Mouse (Mus musculus) CH12.LX (cell line): ENCODE measurements around the gene St6galnac6.

Experiments
- CTCF ChIP-seq, 2 experiments: IDR thresholded peaks in 1 of 2; conservative IDR thresholded peaks in 1 of 2; 2 replicates each; pipeline ENCODE4 v1.5.1; 2011 to 2012; ENCODE audit warnings: low read depth in 2 of 2, low read length in 2 of 2, improper control_type of control experiment in 1 of 2, inconsistent platforms in 1 of 2, mild to moderate bottlenecking in 1 of 2, moderate library complexity in 1 of 2
- HCFC1 ChIP-seq: IDR thresholded peaks from 2 replicates; pipeline ENCODE4 v1.6.1; 2012; ENCODE audit warnings: low read depth, mild to moderate bottlenecking, inconsistent platforms, low read length, improper control_type of control experiment
- POLR2A ChIP-seq: IDR thresholded peaks from 2 replicates; pipeline ENCODE4 v1.6.1; 2011; ENCODE audit warnings: low read depth, mild to moderate bottlenecking, improper control_type of control experiment, low read length
- TCF12 ChIP-seq: IDR thresholded peaks from 2 replicates; pipeline ENCODE4 v1.6.1; 2014; ENCODE audit warnings: low read depth, mild to moderate bottlenecking, inconsistent platforms, low read length, improper control_type of control experiment

DNA sequence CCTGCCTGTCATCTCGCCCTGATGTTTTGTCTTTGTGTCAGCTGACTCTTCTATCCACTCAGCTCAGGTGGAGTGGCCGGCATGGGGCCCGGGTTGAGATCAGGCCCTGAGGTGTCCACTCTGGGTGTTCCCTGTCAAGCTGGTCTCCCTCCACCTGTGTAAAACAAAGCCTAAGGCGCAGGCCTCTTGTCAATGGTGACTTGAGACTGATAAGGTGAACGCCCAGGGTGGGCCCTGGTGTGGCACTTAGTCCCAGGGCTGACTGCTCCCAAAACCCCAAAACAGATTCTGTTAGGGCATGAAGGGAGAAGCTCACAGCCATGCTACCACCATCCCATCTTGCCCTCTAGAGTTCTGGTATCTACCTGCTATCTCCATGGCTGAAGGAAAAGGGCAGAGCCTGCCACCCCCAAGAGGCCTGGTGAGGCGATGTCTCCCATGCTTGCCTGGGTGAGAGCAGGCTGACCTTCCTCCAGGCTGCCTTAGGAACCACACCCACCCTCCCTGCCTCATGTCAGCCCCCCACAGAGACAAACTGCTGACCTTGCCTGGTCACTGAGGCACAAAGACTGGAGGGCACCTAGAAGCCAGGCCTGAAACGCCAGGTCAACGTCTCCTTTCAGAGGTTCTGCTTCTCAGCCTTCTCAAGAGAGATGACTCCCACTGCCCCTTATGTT lies 45.4 kb downstream of the St6galnac6 start:
- TF ChIP-seq HCFC1 = no peak
- no peak for TF ChIP-seq CTCF (conservative IDR thresholded peaks at IDR 0.05 in 1 of 2, IDR thresholded peaks at IDR 0.05 in 1 of 2; ENCODE audit: low read depth in 2 of 2, low read length in 2 of 2)
- TF ChIP-seq POLR2A = no peak
- no peak for TF ChIP-seq TCF12
